Mouse (Mus musculus): Measurements from ENCODE around the gene Prickle2. TPM values are rescaled to one million over a fixed set of nuclear protein-coding genes. Genes with fewer than 3 reads are reported as not detected.

The Prickle2 gene
- polyA plus RNA-seq, 1 experiment from 2014 or later, result 7.4 TPM

- Histone ChIP-seq H3K9me3 (no peaks in the 10 kb centered on the region), H3K4me3 (peak overlapping the region; percentile 46; the same call in 1 of the 2 replicates), H3K4me1 (peaks cover 5% of the 10 kb centered on the region; the same call in 1 of the 2 replicates), H3K27me3 (no peaks in the 10 kb centered on the region), H3K27ac (0 out of 2 replicates have a peak overlapping the region, but pooled peaks have one; percentile 25), H3K4me2 (peak overlapping the region; percentile 57), H3K9ac (no peak overlapping the region; the same call in 1 of the 2 replicates), H3K36me3 (no peaks in the 10 kb centered on the region)
- whole genome bisulfite sequencing, result 31% methylated on average over 3 of the region's 3 CpGs
- ATAC-seq (ENCODE audit: borderline replicate concordance, extremely low read depth, low FRiP score, low TSS enrichment), result no peak
These were observed 173.1 kb downstream of the Prickle2 start for GRCm38 (mm10) chr6:92532896-92533295.

GRCm38 (mm10) chr6:92532331-92532730 is 173.6 kb downstream of the Prickle2 start:
- Histone ChIP-seq H3K4me3 (no peak overlapping the region), H3K9ac (no peak overlapping the region), H3K4me2 (peak overlapping the region; percentile 57; the same call in 1 of the 2 replicates)

GRCm38 (mm10) chr6:92526212-92526611 is 179.7 kb downstream of the Prickle2 start:
- no peak for ATAC-seq (ENCODE audit: borderline replicate concordance, extremely low read depth, low FRiP score, low TSS enrichment)
- H3K9ac ChIP-seq, result no peak overlapping the region
- H3K27ac ChIP-seq, result no peak overlapping the region
- H3K4me1 ChIP-seq, result 0 out of 2 replicates have a peak, but pooled peaks cover 7% of the 10 kb centered on the region
- H3K9me3 ChIP-seq, result no peaks in the 10 kb centered on the region
- no peaks in the 10 kb centered on the region for H3K27me3 ChIP-seq
- WGBS, result 43% methylated on average over 3 of the region's 3 CpGs
- H3K36me3 ChIP-seq, result no peaks in the 10 kb centered on the region
- no peak overlapping the region for H3K4me3 ChIP-seq
- no peak overlapping the region for H3K4me2 ChIP-seq

More at GRCm38 (mm10) chr6:92532331-92532730, 173.6 kb downstream of the Prickle2 start:
- H3K27me3 ChIP-seq, result no peaks in the 10 kb centered on the region
- no peak for ATAC-seq (ENCODE audit: borderline replicate concordance, extremely low read depth, low FRiP score, low TSS enrichment)
- 0 out of 2 replicates have a peak overlapping the region, but pooled peaks have one; percentile 25 for H3K27ac ChIP-seq
- no peaks in the 10 kb centered on the region for H3K36me3 ChIP-seq
- WGBS, result 58% methylated on average over 6 of the region's 6 CpGs
- H3K9me3 ChIP-seq, result no peaks in the 10 kb centered on the region
- H3K4me1 ChIP-seq, result peaks cover 5% of the 10 kb centered on the region; the same call in 1 of the 2 replicates

GRCm38 (mm10) chr6:92525646-92526045 is 180.3 kb downstream of the Prickle2 start:
- Histone ChIP-seq H3K4me3 (no peak overlapping the region), H3K27ac (no peak overlapping the region), H3K4me2 (no peak overlapping the region), H3K9me3 (no peaks in the 10 kb centered on the region), H3K4me1 (0 out of 2 replicates have a peak, but pooled peaks cover 8% of the 10 kb centered on the region), H3K9ac (no peak overlapping the region), H3K27me3 (no peaks in the 10 kb centered on the region), H3K36me3 (no peaks in the 10 kb centered on the region)
- WGBS, result 83% methylated on average over 2 of the region's 2 CpGs
- ATAC-seq (ENCODE audit: borderline replicate concordance, extremely low read depth, low FRiP score, low TSS enrichment), result no peak

GRCm38 (mm10) chr6:92521526-92522075 is 184.4 kb downstream of the Prickle2 start:
- H3K36me3 ChIP-seq, result no peaks in the 10 kb centered on the region
- no peak for ATAC-seq (ENCODE audit: borderline replicate concordance, extremely low read depth, low FRiP score, low TSS enrichment)
- 63% methylated on average over 7 of the region's 7 CpGs for WGBS

GRCm38 (mm10) chr6:92520088-92520875 is 185.7 kb downstream of the Prickle2 start:
- Histone ChIP-seq H3K4me2 (no peak overlapping the region), H3K9me3 (no peaks in the 10 kb centered on the region), H3K9ac (no peak overlapping the region), H3K4me3 (no peak overlapping the region), H3K36me3 (no peaks in the 10 kb centered on the region), H3K4me1 (peaks cover 36% of the 10 kb centered on the region), H3K27ac (peak overlapping the region; percentile 20; the same call in 1 of the 2 replicates), H3K27me3 (no peaks in the 10 kb centered on the region)
- peak; percentile 33; the same call in 1 of the 2 replicates for ATAC-seq (ENCODE audit: borderline replicate concordance, extremely low read depth, low FRiP score, low TSS enrichment)
- 47% methylated on average over 5 of the region's 5 CpGs for WGBS

More at GRCm38 (mm10) chr6:92521526-92522075, 184.4 kb downstream of the Prickle2 start:
- Histone ChIP-seq H3K4me1 (peaks cover 36% of the 10 kb centered on the region), H3K27me3 (no peaks in the 10 kb centered on the region), H3K4me3 (no peak overlapping the region), H3K9me3 (no peaks in the 10 kb centered on the region), H3K27ac (no peak overlapping the region), H3K9ac (no peak overlapping the region), H3K4me2 (no peak overlapping the region)

GRCm38 (mm10) chr6:92518438-92518968 is 187.5 kb downstream of the Prickle2 start:
- Histone ChIP-seq H3K4me1 (peaks cover 36% of the 10 kb centered on the region), H3K9ac (no peak overlapping the region), H3K9me3 (no peaks in the 10 kb centered on the region), H3K36me3 (no peaks in the 10 kb centered on the region), H3K4me2 (no peak overlapping the region), H3K27ac (no peak overlapping the region), H3K4me3 (no peak overlapping the region), H3K27me3 (no peaks in the 10 kb centered on the region)
- no peak for ATAC-seq (ENCODE audit: borderline replicate concordance, extremely low read depth, low FRiP score, low TSS enrichment)
- WGBS, result 65% methylated on average over 6 of the region's 6 CpGs

GRCm38 (mm10) chr6:92517002-92517401 is 189.0 kb downstream of the Prickle2 start:
- Histone ChIP-seq H3K4me3 (no peak overlapping the region), H3K9me3 (no peaks in the 10 kb centered on the region), H3K27me3 (no peaks in the 10 kb centered on the region), H3K27ac (peak overlapping the region; percentile 67; the same call in 1 of the 2 replicates), H3K36me3 (no peaks in the 10 kb centered on the region), H3K4me2 (no peak overlapping the region), H3K4me1 (peaks cover 36% of the 10 kb centered on the region), H3K9ac (no peak overlapping the region)
- peak; percentile 55; the same call in 1 of the 2 replicates for ATAC-seq (ENCODE audit: borderline replicate concordance, extremely low read depth, low FRiP score, low TSS enrichment)
- WGBS, result 8% methylated on average over 2 of the region's 2 CpGs

GRCm38 (mm10) chr6:92512001-92512400 is 194.0 kb downstream of the Prickle2 start:
- H3K4me1 ChIP-seq, result peaks cover 8% of the 10 kb centered on the region
- no peak overlapping the region for H3K27ac ChIP-seq
- H3K9ac ChIP-seq, result no peak overlapping the region
- H3K36me3 ChIP-seq, result no peaks in the 10 kb centered on the region
- no peak overlapping the region for H3K4me2 ChIP-seq
- WGBS, result 83% methylated on average over 1 of the region's 1 CpGs
- no peaks in the 10 kb centered on the region for H3K27me3 ChIP-seq
- no peaks in the 10 kb centered on the region for H3K9me3 ChIP-seq
- H3K4me3 ChIP-seq, result no peak overlapping the region
- no peak for ATAC-seq (ENCODE audit: borderline replicate concordance, extremely low read depth, low FRiP score, low TSS enrichment)

- Histone ChIP-seq H3K27me3 (no peaks in the 10 kb centered on the region), H3K9me3 (no peaks in the 10 kb centered on the region), H3K36me3 (no peaks in the 10 kb centered on the region), H3K4me3 (no peak overlapping the region), H3K4me2 (no peak overlapping the region), H3K4me1 (peaks cover 5% of the 10 kb centered on the region; the same call in 1 of the 2 replicates), H3K9ac (no peak overlapping the region), H3K27ac (no peak overlapping the region)
- no peak for ATAC-seq (ENCODE audit: borderline replicate concordance, extremely low read depth, low FRiP score, low TSS enrichment)
- WGBS, result 40% methylated on average over 2 of the region's 2 CpGs
These were observed 196.2 kb downstream of the Prickle2 start for GRCm38 (mm10) chr6:92509712-92510111.

GRCm38 (mm10) chr6:92506276-92506675 is 199.7 kb downstream of the Prickle2 start:
- H3K4me1 ChIP-seq, result peaks cover 5% of the 10 kb centered on the region; the same call in 1 of the 2 replicates
- H3K27me3 ChIP-seq, result no peaks in the 10 kb centered on the region
- no peaks in the 10 kb centered on the region for H3K9me3 ChIP-seq
- no peaks in the 10 kb centered on the region for H3K36me3 ChIP-seq
- H3K4me3 ChIP-seq, result no peak overlapping the region
- H3K9ac ChIP-seq, result no peak overlapping the region
- 78% methylated on average over 3 of the region's 3 CpGs for WGBS
- H3K27ac ChIP-seq, result no peak overlapping the region
- no peak for ATAC-seq (ENCODE audit: borderline replicate concordance, extremely low read depth, low FRiP score, low TSS enrichment)
- H3K4me2 ChIP-seq, result no peak overlapping the region
